Mouse (Mus musculus): ENCODE results near the gene Dhcr24.

DNA sequence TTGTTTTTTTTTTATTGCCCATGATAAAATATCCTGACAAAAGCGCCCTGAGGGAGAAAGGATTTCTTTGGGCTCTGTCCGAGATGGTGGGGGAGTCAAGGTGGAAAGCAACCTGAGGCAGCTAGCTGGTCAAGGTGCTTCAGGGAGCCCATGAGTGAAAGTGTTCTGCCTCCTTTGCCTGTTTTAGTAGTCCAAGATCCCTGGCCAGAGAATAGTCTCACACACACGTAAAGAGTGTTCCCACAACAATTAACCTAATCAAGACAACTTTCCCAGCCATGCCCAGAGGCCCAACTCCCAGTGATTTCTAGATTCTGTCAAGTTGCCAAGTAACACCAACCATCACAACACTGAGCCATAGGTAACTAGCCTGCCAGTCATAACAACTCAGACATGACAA lies 38.3 kb upstream of the Dhcr24 start:
- TF ChIP-seq CTCF (IDR thresholded peaks at IDR 0.05; ENCODE audit: extremely low read depth, insufficient read length, insufficient replicate concordance, low read depth, low read length) = no peak
- no peak for TF ChIP-seq POLR2A (IDR thresholded peaks at IDR 0.05; ENCODE audit: low read depth, low read length)

Measured in small intestine, adult 2 months (tissue).